Mouse (Mus musculus) lung, postnatal 4 days (tissue): ENCODE data around the gene Msh5.
"Not testable (repeated sequence)": the region's sequence is repeated elsewhere in the genome, so short reads cannot be mapped to it uniquely, and the experiment has no call there.

ENCODE experiments used
- DNase-seq, 2 experiments: peaks; one replicate each; pipeline ENCODE4 v3.0.0; 2021

Msh5 gene

GRCm38 (mm10) chr17:35000717-35001451, 45.7 kb downstream of the Msh5 start, which contains the start of gene Vars:
Vars (plus strand) TSS chr17:35000987.
- DNase-seq: peak; percentile 91 to 94

DNA sequence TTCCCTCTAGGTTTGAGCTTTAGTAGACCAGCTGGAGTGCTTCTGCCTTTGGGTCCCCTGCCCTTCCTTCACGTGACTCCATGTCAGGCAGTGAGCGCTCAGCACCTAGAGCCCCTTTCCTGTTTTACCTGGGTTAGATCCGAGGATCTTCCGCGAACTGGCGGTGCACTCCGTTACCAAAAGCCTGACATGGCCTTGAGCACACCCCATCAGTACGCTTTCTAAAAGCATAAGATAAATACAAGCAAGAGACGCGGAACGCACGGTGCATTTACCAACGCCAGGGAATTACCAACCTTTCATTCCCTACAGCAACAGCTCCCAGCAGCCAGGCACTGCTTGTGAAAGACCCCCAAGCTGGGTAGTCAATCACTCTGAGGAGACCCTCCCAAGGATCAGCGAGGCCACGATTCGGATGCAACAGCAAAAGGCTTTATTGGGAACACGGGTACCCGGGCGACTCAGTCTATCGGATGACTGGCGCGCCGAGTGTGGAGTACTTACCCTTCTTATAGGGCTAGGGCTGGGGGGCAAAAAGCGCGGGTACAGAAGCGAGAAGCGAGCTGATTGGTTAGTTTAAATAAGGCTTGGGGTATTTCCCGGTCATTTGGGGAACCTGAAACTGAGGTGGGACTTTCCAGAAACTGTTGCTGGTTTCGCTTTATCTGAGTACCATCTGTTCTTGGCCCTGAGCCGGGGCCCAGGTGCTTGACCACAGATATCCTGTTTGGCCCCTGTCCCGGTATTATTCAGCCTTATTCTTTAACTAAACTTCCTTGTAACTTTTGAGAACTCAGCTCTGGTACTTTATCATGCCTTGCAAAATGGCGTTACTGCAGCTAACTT, 46.5 kb downstream of the Msh5 start:
- DNase-seq: not testable (repeated sequence)

GRCm38 (mm10) chr17:34998526-34999430, 47.8 kb downstream of the Msh5 start:
- no peak for DNase-seq

GRCm38 (mm10) chr17:34997142-34997483, 49.4 kb downstream of the Msh5 start:
- DNase-seq: no peak

DNA sequence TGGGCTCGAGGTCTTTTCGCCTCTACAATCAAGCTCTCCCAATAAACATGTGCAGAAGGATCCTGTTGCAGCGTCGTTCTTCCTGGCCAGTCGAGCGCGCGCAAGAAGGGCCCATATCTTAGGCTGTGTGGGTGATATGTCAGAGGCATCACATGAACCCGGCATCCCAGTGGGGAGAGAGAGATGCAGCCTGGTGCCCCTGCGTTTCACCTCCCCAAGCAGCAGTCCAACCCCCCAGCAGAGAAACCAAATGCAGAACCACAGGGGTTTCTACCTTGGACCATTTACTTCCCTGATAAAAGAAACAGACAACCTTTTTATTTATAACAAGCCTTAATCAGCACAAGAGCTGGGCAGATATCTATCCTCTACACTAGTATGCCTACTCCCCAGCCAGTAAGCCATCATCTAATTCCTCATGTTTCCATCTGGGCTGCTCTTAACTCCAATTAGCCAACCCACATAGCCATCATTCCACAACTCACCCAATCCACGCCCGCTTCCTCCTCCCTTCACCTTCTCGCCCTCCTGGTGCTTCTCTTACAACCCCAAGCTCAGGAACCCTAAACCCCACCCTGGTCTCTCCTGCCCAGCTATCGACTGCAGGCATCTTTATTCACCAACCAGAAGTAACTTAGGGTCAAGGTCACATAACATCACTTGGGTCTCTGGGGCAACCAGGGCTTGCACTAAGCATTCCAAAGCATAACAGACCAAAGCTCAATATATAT, 50.0 kb downstream of the Msh5 start:
- no peak for DNase-seq

- not testable (repeated sequence) for DNase-seq
Measured at GRCm38 (mm10) chr17:34995927-34996326, 50.6 kb downstream of the Msh5 start.

- DNase-seq: not testable (repeated sequence)
Measured at GRCm38 (mm10) chr17:34995192-34995591, 51.4 kb downstream of the Msh5 start.

DNA sequence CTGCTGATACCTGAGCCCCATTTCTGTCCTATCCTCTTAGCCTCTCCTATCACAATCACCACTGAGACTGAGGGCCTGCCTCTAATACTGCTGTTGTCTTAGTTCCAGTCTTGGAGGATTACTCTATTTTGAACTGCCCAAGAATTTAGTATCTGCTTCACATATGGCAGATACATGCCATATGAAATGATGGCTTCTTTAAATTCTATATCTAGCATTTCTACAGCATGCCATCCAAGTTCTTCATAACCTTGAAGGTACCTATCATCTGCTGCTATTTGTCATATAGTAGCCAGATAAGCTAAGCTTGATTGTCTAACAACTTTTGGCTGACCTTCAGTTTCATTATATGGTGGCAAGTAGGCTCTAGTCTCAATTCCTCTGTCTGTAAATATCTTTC, 51.8 kb downstream of the Msh5 start:
- DNase-seq: no peak

GRCm38 (mm10) chr17:34984218-34984617, 62.3 kb downstream of the Msh5 start:
- no peak for DNase-seq

DNA sequence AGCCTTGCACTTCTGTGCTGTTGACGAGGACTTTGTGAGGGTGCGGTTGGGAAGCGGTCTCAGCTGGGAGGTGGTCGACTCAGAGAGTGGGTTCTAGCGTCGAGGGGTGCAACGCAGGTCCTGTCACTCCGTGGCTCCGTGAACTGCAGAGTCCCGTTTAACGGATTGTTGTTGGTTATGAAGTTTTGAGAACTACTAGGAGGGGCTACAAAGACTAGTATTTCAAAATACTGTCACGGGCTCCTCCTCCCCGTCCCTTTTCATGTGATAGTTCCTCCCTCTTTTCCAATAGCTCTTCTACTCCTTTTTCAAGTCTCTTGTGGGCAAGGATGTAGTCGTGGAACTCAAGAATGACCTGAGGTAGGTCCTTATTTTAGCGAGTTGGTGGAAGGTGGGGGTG, 64.2 kb downstream of the Msh5 start:
- no peak for DNase-seq

- peak; percentile 93 to 95 for DNase-seq
Measured at GRCm38 (mm10) chr17:34981690-34982180, 64.8 kb downstream of the Msh5 start, which contains the start of gene Lsm2. Lsm2 (plus strand) TSS chr17:34981862.

DNA sequence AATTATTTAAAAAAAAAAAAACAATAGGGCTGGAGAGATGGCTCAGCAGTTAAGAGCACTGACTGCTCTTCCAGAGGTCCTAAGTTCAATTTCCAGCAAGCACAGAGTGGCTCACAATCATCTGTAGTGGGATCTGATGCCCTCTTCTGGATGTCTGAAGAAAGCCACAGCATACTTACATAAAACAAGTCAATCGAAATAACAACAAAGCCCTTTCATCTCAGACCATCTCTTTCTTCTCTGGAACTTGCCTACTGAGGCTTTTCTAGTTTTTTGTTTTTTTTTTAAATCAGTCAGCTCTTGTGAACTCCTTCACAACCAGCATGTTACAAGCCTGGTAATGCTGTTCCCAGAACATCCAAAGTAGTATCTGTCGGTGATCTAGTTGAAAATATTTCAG, 65.9 kb downstream of the Msh5 start:
- peak in 1 of 2 experiments; percentile 57 for DNase-seq

- no peak for DNase-seq
Measured at GRCm38 (mm10) chr17:34979631-34980030, 66.9 kb downstream of the Msh5 start.
